Mouse (Mus musculus) CH12.LX (cell line): ENCODE results near the gene Itgb2.

ENCODE experiments used
- CTCF ChIP-seq, 2 experiments: IDR thresholded peaks in 1 of 2; conservative IDR thresholded peaks in 1 of 2; 2 replicates each; pipeline ENCODE4 v1.5.1; 2011 to 2012; ENCODE audit warnings: low read depth in 2 of 2, low read length in 2 of 2, improper control_type of control experiment in 1 of 2, inconsistent platforms in 1 of 2, mild to moderate bottlenecking in 1 of 2, moderate library complexity in 1 of 2
- E2F4 ChIP-seq: IDR thresholded peaks from 2 replicates; pipeline ENCODE4 v1.6.1; 2011; ENCODE audit warnings: low read depth, low read length, improper control_type of control experiment; ENCODE audit not compliant: insufficient replicate concordance
- EP300 ChIP-seq: IDR thresholded peaks from 2 replicates; pipeline ENCODE4 v1.6.1; 2011; ENCODE audit warnings: low read length, improper control_type of control experiment
- HCFC1 ChIP-seq: IDR thresholded peaks from 2 replicates; pipeline ENCODE4 v1.6.1; 2012; ENCODE audit warnings: low read depth, mild to moderate bottlenecking, inconsistent platforms, low read length, improper control_type of control experiment
- MAZ ChIP-seq: IDR thresholded peaks from 2 replicates; pipeline ENCODE4 v1.6.1; 2012; ENCODE audit warnings: low read depth, mild to moderate bottlenecking, inconsistent platforms, low read length, improper control_type of control experiment, moderate library complexity
- POLR2A ChIP-seq: IDR thresholded peaks from 2 replicates; pipeline ENCODE4 v1.6.1; 2011; ENCODE audit warnings: low read depth, mild to moderate bottlenecking, improper control_type of control experiment, low read length
- SIN3A ChIP-seq: IDR thresholded peaks from 2 replicates; pipeline ENCODE4 v1.6.1; 2012; ENCODE audit warnings: low read length, improper control_type of control experiment, inconsistent platforms
- ZC3H11A ChIP-seq: IDR thresholded peaks from 2 replicates; pipeline ENCODE4 v1.6.1; 2012; ENCODE audit warnings: low read depth, mild to moderate bottlenecking, inconsistent platforms, low read length, improper control_type of control experiment

DNA sequence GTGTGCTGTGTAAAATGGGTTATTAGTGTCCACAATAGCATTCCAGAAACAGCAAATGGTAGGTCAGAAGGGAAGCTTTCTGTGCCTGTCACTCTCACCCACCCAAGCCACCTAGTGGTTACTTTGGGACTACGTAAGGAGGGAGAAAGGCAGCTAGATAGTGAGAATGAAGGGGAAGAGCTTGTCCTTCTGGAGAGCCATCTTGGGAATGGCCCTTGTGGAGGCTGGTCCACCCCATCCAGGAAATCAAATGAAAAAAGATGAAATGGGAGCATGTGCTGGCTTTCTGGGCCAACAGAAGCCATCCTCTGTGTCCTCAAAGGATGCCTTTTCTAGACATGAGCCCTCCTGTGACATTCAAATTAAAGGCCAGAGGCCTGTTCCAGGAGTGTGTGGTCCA lies 75.3 kb downstream of the Itgb2 start:
- TF ChIP-seq POLR2A (no peak), HCFC1 (no peak), MAZ (no peak), E2F4 (no peak), EP300 (no peak), CTCF (conservative IDR thresholded peaks at IDR 0.05 in 1 of 2, IDR thresholded peaks at IDR 0.05 in 1 of 2; ENCODE audit: low read depth in 2 of 2, low read length in 2 of 2) (peak; percentile 51 to 68), ZC3H11A (no peak), SIN3A (no peak)
